Mouse (Mus musculus) lung, embryonic 16.5 days (tissue): ENCODE data around the gene Rbms3. TPM values are rescaled to one million over a fixed set of nuclear protein-coding genes. Genes with fewer than 3 reads are reported as not detected.
A peak's percentile ranks its signal among the peaks of the same experiment; 100 is the strongest.

Experiments used
- ATAC-seq: fragments of 200-750 bp; cut with Nextera tagmentation; 2 replicates; pipeline ENCODE4 v1.8.0; 2017; ENCODE audit warnings: low read depth, mild to moderate bottlenecking, moderate library complexity
- H3K27ac ChIP-seq: fragments of 300-500 bp; sonication (generic); 2 replicates; pipeline ENCODE4 v1.5.1; 2014; ENCODE audit warnings: mild to moderate bottlenecking, control low read depth, low read length
- H3K27me3 ChIP-seq: fragments of 300-500 bp; sonication (generic); 2 replicates; pipeline ENCODE4 v1.6.1; 2014; ENCODE audit warnings: low read depth, low read length, mixed read lengths; ENCODE audit not compliant: control insufficient read depth, insufficient read depth
- H3K36me3 ChIP-seq: fragments of 300-500 bp; sonication (generic); 2 replicates; pipeline ENCODE4 v1.6.1; 2014; ENCODE audit warnings: low read length; ENCODE audit not compliant: control insufficient read depth, insufficient read depth
- H3K4me1 ChIP-seq: fragments of 300-500 bp; sonication (generic); replicated peaks from 2 replicates; pipeline ENCODE4 v1.6.1; 2014; ENCODE audit warnings: low read length, mixed read lengths; ENCODE audit not compliant: control insufficient read depth, insufficient read depth
- H3K4me2 ChIP-seq: fragments of 300-500 bp; sonication (generic); 2 replicates; pipeline ENCODE4 v1.6.1; 2014; ENCODE audit warnings: low read depth, low read length, control low read depth
- H3K4me3 ChIP-seq: fragments of 300-500 bp; sonication (generic); 2 replicates; pipeline ENCODE4 v1.5.1; 2014; ENCODE audit warnings: mild to moderate bottlenecking, low read length, control low read depth
- H3K9ac ChIP-seq: fragments of 300-500 bp; sonication (generic); 2 replicates; pipeline ENCODE4 v1.6.1; 2014; ENCODE audit warnings: low read length, control low read depth
- H3K9me3 ChIP-seq: fragments of 300-500 bp; sonication (generic); 2 replicates; pipeline ENCODE4 v1.6.1; 2016; ENCODE audit warnings: low read length; ENCODE audit not compliant: control insufficient read depth
- WGBS: fragments of 180-500 bp; shearing (Covaris S2); extraction: QIAGEN DNeasy Blood & Tissue Kit; methylation state at CpG from one replicate; pipeline ENCODE4 v1.1.7; 2014; 5-methylcytosine and 5-hydroxymethylcytosine counted together
- polyA plus RNA-seq: library from polyadenylated mRNA; unstranded; fragments of >200 nt; fragmentation: Nextera tagmentation; extraction: Ambion mirVana; gene quantifications from 2 replicates; pipeline ENCODE4 v1.2.1, GENCODE M21; 2015

Gene Rbms3
- polyA plus RNA-seq, 1 experiment from 2014 or later = 104 TPM

- whole genome bisulfite sequencing = 39% methylated on average over 11 of the region's 11 CpGs
- no peaks in the 10 kb centered on the region; the same call in none of the 2 replicates for H3K36me3 ChIP-seq
- no peak overlapping the region for H3K4me2 ChIP-seq
- no peak overlapping the region for H3K9ac ChIP-seq
- H3K27ac ChIP-seq = peak overlapping the region; percentile 54
- H3K4me3 ChIP-seq = no peak overlapping the region
- H3K9me3 ChIP-seq = no peaks in the 10 kb centered on the region
- H3K4me1 ChIP-seq = peaks cover 16% of the 10 kb centered on the region
- ATAC-seq = peak; percentile 58; the same call in 1 of the 2 replicates
- no peaks in the 10 kb centered on the region for H3K27me3 ChIP-seq
Observed at GRCm38 (mm10) chr9:117031237-117031636, 598.5 kb downstream of the Rbms3 start.

- Histone ChIP-seq H3K9me3 (no peaks in the 10 kb centered on the region), H3K27me3 (no peaks in the 10 kb centered on the region), H3K4me3 (no peak overlapping the region), H3K9ac (no peak overlapping the region), H3K4me2 (no peak overlapping the region), H3K36me3 (no peaks in the 10 kb centered on the region; the same call in none of the 2 replicates), H3K4me1 (peaks cover 16% of the 10 kb centered on the region), H3K27ac (peak overlapping the region; percentile 54)
- peak; percentile 95 for ATAC-seq
- WGBS = 3% methylated on average over 6 of the region's 6 CpGs
Observed at GRCm38 (mm10) chr9:117030837-117031236, 598.9 kb downstream of the Rbms3 start.

- H3K9me3 ChIP-seq = no peaks in the 10 kb centered on the region
- H3K9ac ChIP-seq = no peak overlapping the region
- H3K27ac ChIP-seq = peak overlapping the region; percentile 85
- ATAC-seq = no peak
- H3K4me2 ChIP-seq = no peak overlapping the region
- peaks cover 16% of the 10 kb centered on the region for H3K4me1 ChIP-seq
- 59% methylated on average over 1 of the region's 1 CpGs for WGBS
- no peaks in the 10 kb centered on the region for H3K27me3 ChIP-seq
- H3K36me3 ChIP-seq = no peaks in the 10 kb centered on the region; the same call in none of the 2 replicates
- H3K4me3 ChIP-seq = no peak overlapping the region
Observed at GRCm38 (mm10) chr9:117029953-117030352, 599.8 kb downstream of the Rbms3 start.

GRCm38 (mm10) chr9:117028586-117028985, 601.1 kb downstream of the Rbms3 start:
- WGBS = 82% methylated on average over 4 of the region's 4 CpGs
- Histone ChIP-seq H3K4me3 (no peak overlapping the region), H3K36me3 (no peaks in the 10 kb centered on the region; the same call in 1 of the 2 replicates), H3K9me3 (no peaks in the 10 kb centered on the region), H3K27me3 (no peaks in the 10 kb centered on the region), H3K4me2 (no peak overlapping the region), H3K4me1 (peaks cover 16% of the 10 kb centered on the region), H3K9ac (no peak overlapping the region), H3K27ac (no peak overlapping the region)
- no peak for ATAC-seq

GRCm38 (mm10) chr9:117022086-117022485, 607.6 kb downstream of the Rbms3 start:
- no peak for ATAC-seq
- Histone ChIP-seq H3K4me3 (no peak overlapping the region), H3K9me3 (no peaks in the 10 kb centered on the region), H3K4me1 (peaks cover 9% of the 10 kb centered on the region), H3K9ac (no peak overlapping the region), H3K27me3 (no peaks in the 10 kb centered on the region), H3K4me2 (no peak overlapping the region), H3K36me3 (no peaks in the 10 kb centered on the region), H3K27ac (no peak overlapping the region)
- 80% methylated on average over 6 of the region's 6 CpGs for WGBS

GRCm38 (mm10) chr9:117021506-117021905, 608.2 kb downstream of the Rbms3 start:
- Histone ChIP-seq H3K9me3 (no peaks in the 10 kb centered on the region), H3K4me3 (no peak overlapping the region), H3K9ac (no peak overlapping the region), H3K27ac (no peak overlapping the region), H3K4me2 (no peak overlapping the region), H3K36me3 (no peaks in the 10 kb centered on the region), H3K27me3 (no peaks in the 10 kb centered on the region), H3K4me1 (peaks cover 9% of the 10 kb centered on the region)
- 62% methylated on average over 3 of the region's 3 CpGs for WGBS
- ATAC-seq = no peak

- no peaks in the 10 kb centered on the region for H3K27me3 ChIP-seq
- peaks cover 9% of the 10 kb centered on the region for H3K4me1 ChIP-seq
- no peak overlapping the region for H3K4me2 ChIP-seq
- H3K36me3 ChIP-seq = no peaks in the 10 kb centered on the region
- no peak overlapping the region; the same call in 1 of the 2 replicates for H3K27ac ChIP-seq
- no peak overlapping the region for H3K9ac ChIP-seq
- no peak for ATAC-seq
- no peak overlapping the region for H3K4me3 ChIP-seq
- no peaks in the 10 kb centered on the region for H3K9me3 ChIP-seq
- 93% methylated on average over 2 of the region's 2 CpGs for WGBS
Observed at GRCm38 (mm10) chr9:117020216-117020615, 609.5 kb downstream of the Rbms3 start.

- Histone ChIP-seq H3K36me3 (no peaks in the 10 kb centered on the region), H3K27ac (peak overlapping the region; percentile 14; the same call in 1 of the 2 replicates), H3K4me3 (no peak overlapping the region), H3K4me1 (peaks cover 9% of the 10 kb centered on the region), H3K9ac (no peak overlapping the region), H3K27me3 (no peaks in the 10 kb centered on the region), H3K4me2 (no peak overlapping the region), H3K9me3 (no peaks in the 10 kb centered on the region)
- 17% methylated on average over 2 of the region's 2 CpGs for WGBS
- peak; percentile 86 for ATAC-seq
Observed at GRCm38 (mm10) chr9:117018741-117019163, 611.0 kb downstream of the Rbms3 start.

GRCm38 (mm10) chr9:117018301-117018700, 611.4 kb downstream of the Rbms3 start:
- Histone ChIP-seq H3K36me3 (no peaks in the 10 kb centered on the region), H3K4me2 (no peak overlapping the region), H3K4me1 (peaks cover 9% of the 10 kb centered on the region), H3K4me3 (no peak overlapping the region), H3K27me3 (no peaks in the 10 kb centered on the region), H3K9me3 (no peaks in the 10 kb centered on the region), H3K9ac (no peak overlapping the region), H3K27ac (peak overlapping the region; percentile 14; the same call in 1 of the 2 replicates)
- 51% methylated on average over 12 of the region's 12 CpGs for WGBS
- ATAC-seq = no peak
